Mouse (Mus musculus) gastrocnemius, adult 8-10 months (tissue): Measurements from ENCODE around the gene Sdhaf1. TPM values are rescaled to one million over a fixed set of nuclear protein-coding genes. Genes with fewer than 3 reads are reported as not detected.

Source experiments
- DNase-seq, 2 experiments: peaks; one replicate each; pipeline ENCODE4 v3.0.0; 2022; ENCODE audit warnings: low spot score in 2 of 2
- total RNA-seq, 4 experiments: library from RNA; stranded (reverse); gene quantifications; 2 replicates each; pipeline ENCODE4 v1.2.4; 2022

Gene Sdhaf1
- 1 to 10 TPM; 5.9 to 8.7 (median 7.5) TPM for total RNA-seq

- DNase-seq = no peak
Observed at GRCm38 (mm10) chr7:30323795-30324194, at the start of gene Sdhaf1. TSS of gene Sdhaf1 (minus strand) at chr7:30323895.

GRCm38 (mm10) chr7:30367466-30367865 is 43.8 kb upstream of the Sdhaf1 start:
- DNase-seq = no peak

- DNase-seq = no peak
Observed at GRCm38 (mm10) chr7:30363344-30363738, 39.6 kb upstream of the Sdhaf1 start.

GRCm38 (mm10) chr7:30362652-30363343 is 39.1 kb upstream of the Sdhaf1 start, which contains the start of gene Lrfn3:
TSS of gene Lrfn3 (minus strand) at chr7:30362772.
- peak in 1 of 2 experiments; percentile 44 for DNase-seq

- DNase-seq = no peak
Observed at GRCm38 (mm10) chr7:30360028-30360427, 36.3 kb upstream of the Sdhaf1 start.

- no peak for DNase-seq
Observed at GRCm38 (mm10) chr7:30359276-30359865, 35.7 kb upstream of the Sdhaf1 start.

GRCm38 (mm10) chr7:30358378-30359186 is 34.9 kb upstream of the Sdhaf1 start:
- no peak for DNase-seq

GRCm38 (mm10) chr7:30354059-30354458 is 30.4 kb upstream of the Sdhaf1 start:
- no peak for DNase-seq

- peak; percentile 49 to 56 for DNase-seq
Observed at GRCm38 (mm10) chr7:30353279-30353822, 29.7 kb upstream of the Sdhaf1 start.

- DNase-seq = peak; percentile 31 to 32
Observed at GRCm38 (mm10) chr7:30347828-30348227, 24.1 kb upstream of the Sdhaf1 start.

GRCm38 (mm10) chr7:30346635-30347379 is 23.1 kb upstream of the Sdhaf1 start:
- no peak for DNase-seq

- no peak for DNase-seq
Observed at GRCm38 (mm10) chr7:30339432-30340109, 15.9 kb upstream of the Sdhaf1 start.

- DNase-seq = peak; percentile 49 to 66
Observed at GRCm38 (mm10) chr7:30336384-30336783, 12.7 kb upstream of the Sdhaf1 start.

GRCm38 (mm10) chr7:30335688-30336087 is 12.0 kb upstream of the Sdhaf1 start:
- DNase-seq = no peak

- DNase-seq = no peak
Observed at GRCm38 (mm10) chr7:30334563-30334962, 10.9 kb upstream of the Sdhaf1 start.

- peak; percentile 17 to 18 for DNase-seq
Observed at GRCm38 (mm10) chr7:30333436-30333835, 9.7 kb upstream of the Sdhaf1 start.

- no peak for DNase-seq
Observed at GRCm38 (mm10) chr7:30332622-30333259, 9.0 kb upstream of the Sdhaf1 start.

- peak; percentile 42 to 43 for DNase-seq
Observed at GRCm38 (mm10) chr7:30331887-30332286, 8.2 kb upstream of the Sdhaf1 start.

- no peak for DNase-seq
Observed at GRCm38 (mm10) chr7:30328379-30328778, 4.7 kb upstream of the Sdhaf1 start.

GRCm38 (mm10) chr7:30327140-30327539 is 3.4 kb upstream of the Sdhaf1 start:
- no peak for DNase-seq
